Mouse (Mus musculus): Measurements from ENCODE around the gene Tpx2.
A peak's percentile ranks its signal among the peaks of the same experiment; 100 is the strongest.

Gene Tpx2

DNA sequence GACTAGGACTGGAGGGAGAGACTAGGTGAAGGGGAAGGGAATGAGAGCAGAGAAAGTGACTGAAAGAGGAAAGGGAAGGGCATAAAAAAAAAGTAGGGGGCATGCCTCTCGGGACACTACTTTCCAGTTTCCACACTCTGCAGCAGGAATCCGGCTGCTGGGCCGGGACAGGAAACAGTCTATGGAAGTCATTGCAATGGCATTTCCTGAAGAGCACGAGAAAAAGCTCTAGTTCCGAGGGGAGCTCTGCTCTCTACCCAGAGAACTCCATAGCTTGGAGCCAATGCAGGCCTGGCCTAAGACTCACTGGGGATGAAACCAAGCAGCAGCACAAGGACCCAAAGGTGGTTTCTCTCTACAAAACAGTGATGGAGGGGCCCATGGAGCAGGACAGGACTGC lies 26.7 kb upstream of the Tpx2 start:
- peak in 1 of 2 experiments; percentile 22 for DNase-seq

DNA sequence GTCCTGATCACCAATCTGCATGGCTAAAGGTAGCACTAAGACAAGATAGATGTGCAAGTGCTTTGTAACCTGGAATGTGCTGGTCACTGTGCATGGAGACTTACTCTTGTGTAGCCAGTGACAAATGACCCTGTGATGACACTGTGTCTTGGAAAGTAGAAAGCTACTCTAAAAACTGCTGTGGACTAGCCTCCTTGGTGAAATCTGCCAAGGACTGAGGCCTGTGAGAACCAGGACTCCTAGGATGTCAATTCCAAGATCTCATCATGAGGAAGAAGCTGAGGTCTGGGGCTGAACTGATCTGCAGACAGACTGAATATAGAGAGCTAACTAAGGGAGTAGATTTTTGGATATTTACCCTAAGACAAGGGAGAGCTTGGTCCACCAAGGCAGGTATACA lies 26.2 kb upstream of the Tpx2 start:
- no peak for DNase-seq

DNA sequence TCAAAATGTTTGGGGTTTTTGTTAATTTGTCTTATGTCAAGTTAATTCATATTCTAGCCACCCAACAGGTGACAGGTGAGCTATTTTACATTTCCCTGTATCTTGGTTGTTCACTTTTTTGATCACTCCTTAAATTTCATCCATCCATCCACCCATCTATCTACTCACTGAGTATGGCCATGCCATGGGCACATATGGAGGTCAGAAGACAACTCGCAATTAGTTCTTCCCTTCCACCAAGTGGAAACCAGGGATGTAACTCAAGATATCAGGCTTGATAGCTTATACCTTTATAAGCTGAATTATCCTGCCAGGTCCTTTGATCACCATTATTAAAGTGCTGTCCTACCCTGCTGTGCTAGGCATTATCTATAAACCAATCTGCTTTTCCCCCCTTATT lies 24.0 kb upstream of the Tpx2 start:
- DNase-seq, result no peak

DNA sequence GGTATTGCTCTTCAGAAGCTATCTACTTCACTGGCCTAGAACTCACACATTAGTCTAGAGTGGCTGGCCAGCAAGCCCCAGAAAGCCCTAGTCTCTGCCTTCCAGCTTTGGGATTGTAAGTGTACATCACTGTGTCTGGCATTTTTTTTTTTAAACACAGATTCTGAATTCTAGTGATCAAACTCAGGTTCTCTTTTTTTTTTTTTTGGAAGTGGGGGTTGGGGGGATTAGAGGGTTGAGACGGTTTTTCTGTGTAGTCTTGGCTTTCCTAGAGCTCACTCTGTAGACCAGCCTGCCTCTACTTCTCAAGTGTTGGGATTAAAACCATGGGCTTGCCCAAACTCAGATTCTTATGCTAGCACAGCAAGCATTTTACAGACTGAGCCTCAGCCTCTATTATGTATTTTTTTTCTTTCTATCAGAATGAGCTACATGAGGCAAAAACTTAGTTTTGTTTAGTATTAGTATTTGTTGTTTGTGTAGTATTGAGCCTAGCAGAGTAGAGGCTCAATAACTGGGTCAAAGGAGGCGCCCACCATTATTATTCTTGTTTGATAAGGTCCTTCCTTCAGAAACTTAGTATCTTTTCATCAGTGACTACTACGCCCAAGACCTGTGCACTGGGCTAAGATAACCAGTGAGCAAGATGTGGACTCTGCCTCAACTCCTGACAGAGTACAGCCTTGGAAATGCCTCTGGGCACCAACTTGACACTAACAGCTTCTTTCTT lies 23.2 kb upstream of the Tpx2 start:
- no peak for DNase-seq

DNA sequence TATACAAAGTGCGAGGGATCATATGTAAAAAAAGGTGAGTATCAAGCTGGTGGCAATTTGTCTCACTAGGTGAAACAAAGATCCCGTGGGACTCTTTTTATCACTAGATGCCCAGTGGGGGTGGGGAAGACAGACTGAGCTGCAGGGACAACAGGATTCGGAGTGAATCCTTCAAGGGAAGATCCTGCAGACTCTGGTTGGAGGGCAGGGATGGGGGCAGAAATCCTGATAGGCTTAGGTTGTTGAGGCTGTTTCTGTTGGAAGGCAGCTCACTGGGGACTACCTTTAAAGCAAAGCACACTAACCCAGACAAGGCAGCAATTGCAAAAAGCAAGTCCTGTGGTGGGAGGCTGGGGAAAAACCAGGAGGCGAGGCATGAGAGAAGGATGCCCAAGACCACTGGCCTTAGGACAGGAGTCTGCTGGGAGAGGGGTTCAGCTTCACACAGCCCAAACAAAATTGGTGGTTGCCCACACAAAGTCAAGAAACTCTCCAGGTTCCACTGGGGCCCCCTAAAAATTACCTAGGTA lies 22.5 kb upstream of the Tpx2 start:
- DNase-seq, result no peak

DNA sequence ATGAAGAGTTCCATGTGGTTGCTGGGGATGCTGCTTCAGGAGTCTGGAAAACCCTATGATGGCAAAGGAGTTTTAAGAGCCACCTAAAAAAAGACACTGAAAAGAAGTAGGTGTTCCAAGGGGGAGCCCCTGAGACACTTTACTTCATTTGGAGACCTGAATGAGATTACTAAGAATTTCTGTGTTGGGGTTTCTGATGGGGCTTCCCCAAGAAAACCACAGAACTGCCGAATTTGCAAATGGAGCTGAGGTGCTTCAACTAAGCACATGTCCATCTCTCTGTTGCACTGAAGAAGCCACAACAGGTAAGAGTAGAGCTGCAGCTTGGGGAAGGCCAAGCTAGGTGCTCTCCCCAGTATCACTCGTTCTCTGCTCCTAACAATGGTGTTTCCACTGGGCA lies 22.1 kb upstream of the Tpx2 start:
- no peak for DNase-seq

DNA sequence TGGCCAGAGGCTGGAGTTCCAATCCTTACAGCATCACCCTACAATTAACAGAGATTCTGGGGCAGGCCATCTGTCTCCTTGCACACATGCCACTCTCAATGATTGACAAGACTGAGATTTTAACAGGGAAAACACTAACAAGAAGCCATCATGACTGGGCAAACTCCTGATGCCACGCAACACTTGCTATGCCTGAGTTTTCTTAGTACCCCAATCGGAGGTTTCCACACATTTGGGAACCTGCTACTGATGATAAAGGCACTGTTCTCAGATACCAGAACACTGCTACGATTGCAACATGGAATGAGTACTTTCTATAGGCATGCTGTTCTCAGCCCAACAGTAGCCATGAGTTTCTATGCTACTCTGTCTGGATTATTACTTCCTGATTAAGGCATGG lies 21.3 kb upstream of the Tpx2 start:
- no peak for DNase-seq

DNA sequence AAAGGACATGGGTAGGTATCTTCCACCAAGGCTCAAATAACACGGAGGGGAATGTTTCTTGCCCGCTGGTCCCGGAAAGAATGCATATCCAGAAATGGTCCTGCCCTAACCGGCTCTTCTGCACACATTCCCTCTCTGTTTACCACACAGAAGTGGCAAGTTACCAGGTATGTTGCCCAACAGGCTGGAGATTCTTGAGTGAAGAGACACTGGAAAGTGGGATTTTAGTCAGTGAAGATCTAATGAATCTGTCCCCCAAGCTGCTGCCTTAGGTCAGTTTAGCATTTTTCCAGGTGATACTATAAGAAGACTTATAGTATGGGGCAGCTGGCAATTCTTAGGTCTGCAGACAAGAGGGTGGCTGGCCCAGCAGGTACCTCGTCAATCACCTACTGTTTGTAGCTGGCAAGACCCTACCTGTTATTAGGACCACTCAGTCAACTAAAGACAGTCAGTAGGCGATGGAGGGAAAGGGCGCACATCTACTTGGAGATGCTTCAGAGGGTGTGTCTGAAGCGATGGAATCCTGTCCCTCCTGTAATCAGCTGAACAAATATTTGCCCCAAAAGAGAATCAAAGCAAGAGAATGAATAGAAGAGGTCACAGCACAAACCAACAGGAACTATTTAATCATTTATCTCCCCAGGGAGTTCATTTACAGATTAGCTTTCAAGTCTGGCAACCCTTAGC lies 20.3 kb upstream of the Tpx2 start:
- peak in 1 of 2 experiments; percentile 33 for DNase-seq

DNA sequence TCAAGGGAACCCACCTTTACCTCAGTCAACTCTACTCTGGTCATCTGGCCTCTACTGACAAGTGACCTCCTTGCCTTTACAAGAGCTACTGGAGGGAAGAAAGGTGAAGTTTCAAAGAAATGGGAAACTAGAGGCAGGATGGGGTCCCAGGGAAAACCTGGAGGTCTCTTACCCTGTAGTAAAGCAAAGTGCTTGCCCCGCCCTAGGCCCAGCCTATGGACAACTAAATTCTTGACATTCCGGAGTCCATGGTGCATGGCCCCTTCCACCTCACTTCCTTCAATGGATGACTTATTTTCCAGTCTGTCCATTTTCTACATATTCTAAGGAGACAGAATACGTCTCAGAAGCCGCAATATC lies 19.8 kb upstream of the Tpx2 start:
- DNase-seq, result no peak

DNA sequence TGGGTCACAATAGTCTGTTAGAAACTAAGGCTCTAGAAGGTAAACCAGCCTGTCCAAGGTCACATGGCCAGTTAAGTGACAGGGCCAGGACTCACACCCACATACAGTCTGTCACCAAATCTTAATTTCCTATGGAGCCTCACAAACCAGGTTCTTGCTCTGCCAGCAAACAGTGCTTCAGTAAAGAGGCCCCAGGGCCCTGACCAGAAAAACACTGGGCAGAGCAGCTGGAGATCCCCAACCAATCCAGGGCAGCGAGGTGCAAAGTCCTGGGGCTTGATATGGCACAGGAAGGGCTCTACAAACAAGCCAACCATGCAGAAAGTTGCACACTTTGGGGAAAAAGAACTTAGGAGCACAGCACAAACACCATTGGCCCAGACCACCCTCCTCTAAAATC lies 19.2 kb upstream of the Tpx2 start:
- peak; percentile 69 to 72 for DNase-seq

DNA sequence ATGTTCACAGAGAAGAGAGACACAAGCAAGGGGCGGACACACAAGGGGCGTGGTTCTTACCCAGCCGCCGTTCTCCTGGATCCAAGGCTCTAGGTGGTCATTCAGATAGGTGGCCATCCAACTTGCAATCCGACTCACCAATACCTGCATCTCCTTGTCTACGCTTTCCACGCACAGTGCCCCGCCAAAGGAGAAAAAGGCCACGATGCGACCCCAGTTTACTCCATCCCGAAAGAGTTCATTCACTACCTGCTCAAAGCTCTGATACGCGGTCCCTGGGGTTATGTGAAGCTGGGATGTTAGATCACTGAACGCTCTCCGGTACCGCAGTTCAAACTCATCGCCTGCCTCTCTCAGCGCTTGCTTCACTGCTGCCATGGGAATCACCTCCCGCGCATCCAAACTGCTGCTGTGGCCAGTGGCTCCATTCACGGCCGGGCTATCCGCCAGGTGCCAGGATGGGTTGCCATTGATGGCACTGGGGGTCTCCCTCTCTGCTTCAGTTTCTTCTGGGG lies 18.3 kb upstream of the Tpx2 start:
- DNase-seq, result peak; percentile 55 to 71

DNA sequence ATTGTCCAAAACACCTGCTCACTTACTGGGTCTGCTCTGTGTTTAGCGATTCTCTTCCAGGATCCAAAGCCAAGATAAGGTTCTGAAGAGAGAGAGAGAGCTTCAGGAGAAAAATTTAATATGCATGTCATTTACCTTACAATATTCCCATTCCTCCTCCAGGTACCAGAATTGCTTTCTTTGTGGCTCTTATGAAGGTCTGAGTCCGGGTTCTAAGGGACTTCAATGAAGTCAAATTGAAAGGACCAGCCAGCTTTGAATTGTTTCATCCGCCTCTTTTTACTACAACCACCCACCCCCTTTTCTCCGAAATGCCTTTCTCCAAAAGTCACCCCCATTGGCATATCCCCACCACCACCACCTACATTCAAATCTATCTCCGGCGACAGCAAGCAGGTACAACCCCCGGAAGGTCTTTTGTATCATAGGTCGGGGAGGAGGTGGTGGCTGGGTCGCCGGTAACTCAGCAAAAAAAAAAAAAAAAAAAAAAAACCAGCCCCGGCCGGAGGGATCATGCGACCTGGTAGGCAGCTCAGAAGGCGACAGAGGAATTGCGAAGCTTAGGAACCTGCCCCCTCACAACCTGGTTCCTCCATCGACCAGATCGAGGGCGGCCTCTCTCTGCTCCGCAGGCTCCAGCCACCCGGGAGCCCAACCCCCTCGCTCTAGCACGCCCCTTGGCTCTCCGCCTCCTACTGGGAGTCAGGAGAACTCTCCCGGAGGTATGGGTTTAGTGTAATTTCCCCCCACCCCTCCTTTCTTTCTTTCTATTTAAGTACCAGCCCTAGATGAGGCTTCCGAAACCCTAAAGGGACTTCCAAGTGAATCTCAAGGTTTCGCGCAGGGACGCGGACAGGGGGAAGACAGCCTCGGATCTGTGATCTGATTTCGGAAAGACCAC lies 17.5 kb upstream of the Tpx2 start:
- peak; percentile 84 to 91 for DNase-seq

DNA sequence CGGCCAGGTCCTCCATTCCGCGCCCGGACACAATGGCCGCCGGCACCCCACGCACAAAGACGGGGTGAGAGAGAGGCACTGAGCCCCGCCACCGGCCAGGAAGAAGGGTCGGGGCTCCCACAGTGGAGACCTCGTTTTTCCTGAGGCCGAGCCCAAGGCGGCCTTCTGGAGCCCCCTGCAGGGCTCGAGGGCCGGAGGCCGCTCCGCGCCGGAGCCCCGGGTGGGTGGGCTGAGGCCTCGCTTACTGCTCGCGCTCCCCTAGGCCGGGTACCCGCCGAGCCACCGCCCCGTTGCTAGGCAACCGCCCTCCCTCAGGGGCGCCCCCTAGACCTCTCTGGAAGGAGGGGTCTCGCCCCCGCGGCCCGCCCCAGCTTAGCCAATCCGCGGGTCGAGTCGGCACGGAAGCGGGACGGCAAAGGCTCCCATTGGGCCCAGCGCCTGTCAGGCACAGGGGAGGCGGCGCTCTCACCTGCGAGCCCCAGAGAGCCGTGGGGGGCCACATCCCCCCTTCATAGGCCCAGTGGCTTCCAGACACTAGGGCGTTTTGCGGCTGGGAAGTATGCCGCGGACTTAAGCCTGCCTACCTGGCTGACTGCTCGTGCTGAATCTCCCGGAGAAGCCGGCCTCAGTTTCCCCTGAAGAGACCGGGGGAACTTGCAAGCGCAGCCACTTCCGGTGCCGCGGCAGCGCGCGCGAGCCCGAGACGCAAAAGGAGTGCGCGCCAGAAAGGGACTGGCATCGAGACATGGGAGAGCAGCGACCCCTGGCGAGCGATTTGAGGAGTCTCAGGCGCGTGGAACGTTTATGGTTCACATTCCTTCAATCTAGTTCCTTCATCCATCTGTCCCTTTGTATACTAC lies 16.5 kb upstream of the Tpx2 start, which contains the start of gene Bcl2l1:
TSS of gene Bcl2l1 (minus strand) at position 710 of the 860 bp plus-strand sequence.
- peak; percentile 98 for DNase-seq

DNA sequence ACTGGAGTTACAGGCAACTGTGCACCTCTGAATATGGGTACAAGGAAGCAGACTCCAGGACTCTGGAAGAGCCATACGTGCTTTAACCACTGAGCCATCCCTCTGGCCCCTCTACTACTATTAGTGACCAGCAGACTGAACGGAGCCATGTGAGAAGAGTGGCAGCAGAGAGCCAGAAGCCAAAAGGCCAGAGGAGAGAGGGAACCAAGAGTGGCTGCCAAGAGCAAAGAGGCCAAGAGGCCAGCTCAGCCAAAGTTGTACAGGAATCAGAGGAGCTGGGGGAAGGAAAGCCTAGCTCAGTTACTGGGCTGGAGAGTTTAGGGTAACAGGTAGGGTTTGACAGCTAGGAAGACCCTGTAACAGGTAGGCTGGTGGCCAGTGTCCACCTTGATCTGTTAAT lies 8.5 kb upstream of the Tpx2 start:
- DNase-seq, result no peak

DNA sequence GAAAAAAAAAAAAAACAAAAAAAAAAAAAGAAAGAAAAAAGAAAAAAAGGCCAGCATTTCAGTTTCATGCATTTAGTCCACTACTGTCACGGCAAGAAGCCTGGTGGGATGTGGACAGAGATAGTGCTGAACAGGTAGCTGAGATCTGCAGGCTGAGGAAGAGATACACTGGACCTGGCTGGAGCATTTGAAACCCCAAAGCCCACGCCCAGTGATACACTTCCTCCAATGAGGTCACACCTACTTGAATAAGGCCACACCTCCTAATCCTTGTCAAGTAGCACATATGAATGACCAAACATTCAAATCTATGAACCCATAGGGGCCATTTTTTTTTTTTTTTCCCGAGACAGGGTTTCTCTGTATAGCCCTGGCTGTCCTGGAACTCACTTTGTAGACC lies 5.0 kb upstream of the Tpx2 start:
- DNase-seq, result no peak

DNA sequence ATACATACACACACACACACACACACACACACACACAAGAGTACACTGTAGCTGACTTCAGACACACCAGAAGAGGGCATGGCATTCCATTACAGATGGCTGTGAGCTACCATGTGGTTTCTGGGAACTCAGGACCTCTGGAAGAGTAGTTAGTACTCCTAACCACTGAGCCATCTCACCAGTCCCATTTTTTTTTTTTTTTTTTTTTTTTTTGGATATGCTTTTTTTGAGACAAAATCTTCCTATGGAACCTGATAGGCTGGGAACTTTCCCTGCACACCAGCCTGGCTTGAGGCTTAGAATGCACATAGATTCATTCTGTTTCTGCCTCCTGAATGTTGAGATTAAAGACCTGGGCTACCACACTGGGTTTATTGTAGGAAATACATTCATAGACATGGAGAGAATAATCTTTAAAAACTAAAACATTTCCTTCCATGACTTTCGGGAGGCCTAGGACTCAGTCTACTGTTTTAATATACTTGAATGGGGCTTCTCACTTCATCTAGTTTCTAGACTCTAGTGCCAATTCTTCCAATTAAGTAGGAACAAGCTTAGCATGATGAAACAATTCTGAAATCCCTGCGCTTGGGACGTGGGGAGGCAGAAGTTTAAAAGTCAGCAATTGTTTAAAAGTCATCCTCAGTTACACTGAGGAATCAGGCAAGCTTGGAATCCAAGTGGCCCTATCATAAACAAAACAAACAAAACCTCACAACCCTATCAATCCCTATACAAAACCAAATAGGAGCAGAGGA lies 528 bp upstream of the Tpx2 start:
- DNase-seq, result no peak

DNA sequence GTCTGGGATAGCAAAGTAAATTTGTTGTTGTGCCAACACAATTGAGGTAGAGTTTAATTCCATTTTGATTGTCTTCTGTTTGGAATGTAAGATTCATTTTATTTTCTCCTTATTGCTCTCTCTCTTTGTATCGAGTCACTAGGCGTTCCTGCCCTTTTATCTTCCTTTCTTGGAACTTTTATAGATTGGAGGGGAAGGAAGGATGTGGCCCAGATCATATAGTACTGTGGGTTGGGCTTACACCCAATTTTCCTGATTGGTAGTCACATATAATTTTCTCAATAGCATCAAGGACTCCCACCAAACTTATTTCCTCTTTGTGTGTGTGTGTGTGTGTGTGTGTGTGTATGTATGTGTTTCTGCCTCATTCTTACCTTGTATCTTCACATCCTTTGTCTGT lies 702 bp downstream of the Tpx2 start:
- no peak for DNase-seq

DNA sequence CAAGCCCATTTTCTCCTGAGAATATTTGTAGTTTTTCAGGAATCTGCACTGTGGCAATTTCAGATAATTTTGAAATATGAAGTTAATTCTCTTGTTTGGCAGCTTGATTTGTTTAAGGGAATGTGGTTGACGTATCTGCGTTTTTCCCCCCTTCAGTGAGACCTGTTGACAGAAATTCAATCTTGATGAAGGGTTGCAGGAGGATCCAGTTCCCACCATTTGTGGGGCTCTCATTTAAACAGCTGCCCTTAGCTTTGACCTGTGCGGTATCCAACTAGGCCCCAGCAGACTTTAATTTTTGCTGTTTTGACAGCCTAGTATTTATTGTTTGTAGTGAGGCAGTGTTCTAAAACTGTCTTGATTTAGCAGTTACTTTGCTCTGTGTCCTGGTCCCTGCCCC lies 11.7 kb downstream of the Tpx2 start:
- DNase-seq, result no peak

DNA sequence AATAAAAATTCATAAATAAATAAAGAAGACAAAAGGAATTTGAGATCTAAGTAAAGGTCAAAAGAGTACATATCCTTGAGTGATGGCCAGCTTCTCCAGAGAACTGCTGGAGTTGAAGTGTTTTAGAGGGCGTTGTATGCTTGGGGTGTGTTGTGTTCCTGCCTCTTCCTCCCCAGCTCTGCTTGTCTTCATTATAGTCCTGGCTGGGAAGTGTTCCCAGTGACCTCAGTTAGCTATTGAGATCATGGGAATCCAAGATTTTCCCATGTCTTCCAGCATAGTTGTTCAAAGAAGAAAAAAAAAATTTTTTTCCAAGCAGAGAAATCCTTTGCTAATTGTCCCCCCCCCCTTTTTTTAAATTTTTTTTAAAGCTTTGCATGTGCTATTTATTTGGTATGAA lies 14.1 kb downstream of the Tpx2 start:
- no peak for DNase-seq

DNA sequence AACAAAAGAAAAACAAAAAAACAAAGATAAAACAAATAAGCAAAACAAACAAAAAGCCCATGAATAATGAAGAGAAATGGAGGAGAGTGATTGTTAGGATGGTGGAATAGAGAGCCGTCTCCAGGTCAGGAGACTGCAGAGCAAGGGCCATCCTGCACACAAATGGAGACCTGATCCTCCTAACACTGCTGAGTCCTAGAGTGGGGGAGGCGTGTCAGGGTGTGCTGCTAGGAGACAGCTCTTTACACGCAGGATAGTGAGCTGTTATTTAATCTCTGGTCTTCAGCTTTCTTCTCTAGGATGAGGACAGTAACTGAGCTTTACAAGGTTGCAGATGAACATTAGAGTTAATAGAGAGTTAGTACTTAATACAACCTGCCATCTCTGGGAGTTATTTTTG lies 14.9 kb downstream of the Tpx2 start:
- no peak for DNase-seq

DNA sequence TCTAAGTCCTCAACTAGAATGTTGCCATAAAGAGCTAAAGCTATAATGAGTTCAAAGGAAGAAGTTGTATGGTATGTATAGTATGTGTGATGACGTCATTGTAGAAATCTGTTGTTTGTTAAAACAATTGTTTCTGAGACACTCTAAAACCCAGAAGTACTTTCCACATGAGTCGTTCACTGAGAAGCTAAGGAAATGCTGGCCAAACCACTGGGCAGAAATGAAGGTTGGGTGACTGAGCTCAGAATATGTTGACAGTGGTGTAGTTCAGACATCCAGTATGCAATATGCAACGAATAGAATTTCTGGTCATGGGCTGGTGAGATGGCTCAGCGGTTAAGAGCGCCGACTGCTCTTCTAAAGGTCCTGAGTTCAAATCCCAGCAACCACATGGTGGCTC lies 15.6 kb downstream of the Tpx2 start:
- DNase-seq, result no peak

All from cerebellum, adult 18-20 months (tissue).